Mouse (Mus musculus) megakaryocyte, embryonic 14.5 days (primary cell): ENCODE results near the gene Slc5a7.

Experiments used
- FLI1 ChIP-seq: IDR thresholded peaks from 2 replicates; pipeline ENCODE4 v1.6.1; 2012; ENCODE audit warnings: low read length, inconsistent platforms, mixed read lengths
- GATA1 ChIP-seq: IDR thresholded peaks from 3 replicates; pipeline ENCODE4 v1.6.1; 2012; ENCODE audit warnings: mixed read lengths, low read length, inconsistent platforms, borderline replicate concordance

DNA sequence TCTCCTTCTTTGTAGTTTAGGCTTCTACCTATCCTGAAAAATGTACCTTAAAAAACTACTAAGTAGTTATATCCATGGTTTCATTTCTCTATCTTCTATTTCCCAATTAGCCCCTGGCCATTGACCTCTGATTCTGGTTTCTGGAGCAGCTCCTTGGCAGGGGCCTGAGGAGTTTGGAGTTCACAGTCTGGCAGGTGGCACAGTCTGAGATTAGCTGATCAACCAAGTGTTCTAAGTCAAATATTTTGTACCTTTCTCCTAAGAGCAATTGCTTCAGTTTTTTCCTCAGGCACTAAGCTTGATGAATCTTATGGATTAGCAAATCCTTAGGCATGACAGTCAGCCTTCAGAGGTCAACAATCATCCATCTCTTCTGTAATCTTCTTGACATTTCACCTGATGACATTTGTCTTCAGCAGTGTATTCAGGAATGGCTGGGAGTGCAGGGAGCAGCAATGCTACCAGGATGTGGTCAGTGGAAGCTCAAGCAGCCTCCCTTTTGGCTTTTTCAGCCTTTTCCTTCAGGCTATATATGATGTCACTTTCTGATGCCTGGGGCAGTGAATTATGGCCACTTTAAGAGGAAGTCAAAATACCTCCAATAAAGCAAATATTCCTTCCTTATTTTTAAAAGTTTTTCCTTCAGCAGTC, 55.1 kb downstream of the Slc5a7 start:
- TF ChIP-seq GATA1: no peak
- no peak for TF ChIP-seq FLI1
